Mouse (Mus musculus) heart, adult 11 months (tissue): ENCODE results near the gene Chrna1.

ENCODE experiments used
- DNase-seq: peaks from one replicate; pipeline ENCODE4 v3.0.0; 2022

Chrna1 gene

GRCm38 (mm10) chr2:73580166-73580565 lies at the start of gene Chrna1:
Gene Chrna1, minus strand, starts transcription at chr2:73580338.
- no peak for DNase-seq

- DNase-seq, result peak; percentile 53
Observed at GRCm38 (mm10) chr2:73618486-73619052, 38.4 kb upstream of the Chrna1 start.

- peak; percentile 69 for DNase-seq
Observed at GRCm38 (mm10) chr2:73616434-73617057, 36.4 kb upstream of the Chrna1 start.

- peak; percentile 52 for DNase-seq
Observed at GRCm38 (mm10) chr2:73615456-73615855, 35.3 kb upstream of the Chrna1 start.

- DNase-seq, result no peak
Observed at GRCm38 (mm10) chr2:73614303-73614702, 34.2 kb upstream of the Chrna1 start.

GRCm38 (mm10) chr2:73612941-73613340 lies 32.8 kb upstream of the Chrna1 start:
- DNase-seq, result peak; percentile 74

- peak; percentile 59 for DNase-seq
Observed at GRCm38 (mm10) chr2:73612367-73612914, 32.3 kb upstream of the Chrna1 start.

GRCm38 (mm10) chr2:73611798-73612197 lies 31.7 kb upstream of the Chrna1 start:
- DNase-seq, result no peak

GRCm38 (mm10) chr2:73609724-73610210 lies 29.6 kb upstream of the Chrna1 start:
- peak; percentile 68 for DNase-seq

GRCm38 (mm10) chr2:73609067-73609723 lies 29.1 kb upstream of the Chrna1 start:
- peak; percentile 88 for DNase-seq

- peak; percentile 73 for DNase-seq
Observed at GRCm38 (mm10) chr2:73608391-73608790, 28.3 kb upstream of the Chrna1 start.

- peak; percentile 94 for DNase-seq
Observed at GRCm38 (mm10) chr2:73607609-73608008, 27.5 kb upstream of the Chrna1 start.

GRCm38 (mm10) chr2:73607146-73607545 lies 27.0 kb upstream of the Chrna1 start:
- peak; percentile 79 for DNase-seq

GRCm38 (mm10) chr2:73606616-73607015 lies 26.5 kb upstream of the Chrna1 start:
- DNase-seq, result peak; percentile 61

GRCm38 (mm10) chr2:73605077-73605476 lies 24.9 kb upstream of the Chrna1 start:
- DNase-seq, result peak; percentile 72

- DNase-seq, result peak; percentile 66
Observed at GRCm38 (mm10) chr2:73604579-73604978, 24.4 kb upstream of the Chrna1 start.

- DNase-seq, result no peak
Observed at GRCm38 (mm10) chr2:73600650-73601049, 20.5 kb upstream of the Chrna1 start.

GRCm38 (mm10) chr2:73597772-73598171 lies 17.6 kb upstream of the Chrna1 start:
- DNase-seq, result peak; percentile 83

- peak; percentile 91 for DNase-seq
Observed at GRCm38 (mm10) chr2:73596786-73597185, 16.6 kb upstream of the Chrna1 start.

GRCm38 (mm10) chr2:73596326-73596725 lies 16.2 kb upstream of the Chrna1 start:
- DNase-seq, result no peak

- DNase-seq, result no peak
Observed at GRCm38 (mm10) chr2:73593101-73593439, 12.9 kb upstream of the Chrna1 start.

- DNase-seq, result peak; percentile 99
Observed at GRCm38 (mm10) chr2:73592231-73593100, 12.3 kb upstream of the Chrna1 start.

GRCm38 (mm10) chr2:73591246-73591645 lies 11.1 kb upstream of the Chrna1 start:
- no peak for DNase-seq
